Mouse (Mus musculus): Measurements from ENCODE around the gene Polr2a. TPM values are rescaled to one million over a fixed set of nuclear protein-coding genes. Genes with fewer than 3 reads are reported as not detected.

Gene Polr2a
- total and polyA plus RNA-seq, 2 experiments from 2014 or later = 6.6 to 13.4 TPM

GRCm38 (mm10) chr11:69784793-69785272 lies 26.4 kb upstream of the Polr2a start:
- 18% methylated on average over 15 of the region's 15 CpGs for WGBS
- Histone ChIP-seq H3K27ac (ENCODE audit: low read depth) (0 out of 2 replicates have a peak overlapping the region, but pooled peaks have one; percentile 39), H3K4me1 (ENCODE audit: control insufficient read depth, insufficient read depth) (peaks cover 6% of the 10 kb centered on the region; the same call in 1 of the 2 replicates), H3K4me3 (ENCODE audit: low read depth, low read length) (peak overlapping the region; percentile 25), H3K9ac (replicated peaks; ENCODE audit: low read depth, low read length) (no peak overlapping the region), H3K36me3 (replicated peaks; ENCODE audit: control insufficient read depth, insufficient read depth, low read length) (no peaks in the 10 kb centered on the region), H3K27me3 (ENCODE audit: control insufficient read depth, insufficient read depth, low read length) (no peaks in the 10 kb centered on the region), H3K9me3 (replicated peaks; ENCODE audit: control insufficient read depth, low read length) (no peaks in the 10 kb centered on the region), H3K4me2 (ENCODE audit: low read depth, low read length) (peak overlapping the region; percentile 53)
- TF ChIP-seq CTCF (IDR thresholded peaks at IDR 0.05; ENCODE audit: low read depth) (no peak), EP300 (IDR thresholded peaks at IDR 0.05; ENCODE audit: low read depth) (peak; percentile 27; the same call in 1 of the 2 replicates)
- ATAC-seq (ENCODE audit: insufficient read depth, low read depth) = peak; percentile 73
- peak; percentile 47 for DNase-seq (ENCODE audit: low spot score)

DNA sequence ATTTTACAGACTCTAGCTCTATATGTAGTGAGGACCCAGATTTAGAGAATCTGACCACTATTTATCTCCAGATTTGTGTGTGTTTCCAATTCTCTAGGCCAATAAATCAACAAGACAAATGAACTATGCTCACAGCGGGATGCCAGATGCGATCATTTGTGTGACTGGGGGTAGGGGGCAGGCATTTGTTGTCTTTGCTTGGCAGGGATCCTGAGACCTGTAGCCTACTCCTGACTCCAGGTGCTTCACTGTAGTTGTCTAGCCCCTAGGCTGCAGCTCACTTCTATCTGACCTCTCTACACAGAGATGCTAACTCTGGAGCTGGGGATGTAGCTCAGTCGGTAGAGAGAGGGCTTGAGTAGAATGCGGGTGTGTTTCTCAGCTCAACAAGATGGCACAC lies 23.4 kb upstream of the Polr2a start:
- no peak overlapping the region for H3K4me2 ChIP-seq (ENCODE audit: low read depth, low read length)
- WGBS = 38% methylated on average over 4 of the region's 4 CpGs
- H3K9ac ChIP-seq (replicated peaks; ENCODE audit: low read depth, low read length) = no peak overlapping the region
- H3K36me3 ChIP-seq (replicated peaks; ENCODE audit: control insufficient read depth, insufficient read depth, low read length) = peaks cover 4% of the 10 kb centered on the region
- no peaks in the 10 kb centered on the region for H3K27me3 ChIP-seq (ENCODE audit: control insufficient read depth, insufficient read depth, low read length)
- H3K4me1 ChIP-seq (ENCODE audit: control insufficient read depth, insufficient read depth) = 0 out of 2 replicates have a peak, but pooled peaks cover 6% of the 10 kb centered on the region
- no peak overlapping the region for H3K27ac ChIP-seq (ENCODE audit: low read depth)
- DNase-seq (ENCODE audit: low spot score) = no peak
- no peak overlapping the region for H3K4me3 ChIP-seq (ENCODE audit: low read depth, low read length)
- TF ChIP-seq CTCF (IDR thresholded peaks at IDR 0.05; ENCODE audit: low read depth) (no peak), EP300 (IDR thresholded peaks at IDR 0.05; ENCODE audit: low read depth) (no peak)
- no peaks in the 10 kb centered on the region for H3K9me3 ChIP-seq (replicated peaks; ENCODE audit: control insufficient read depth, low read length)
- no peak for ATAC-seq (ENCODE audit: insufficient read depth, low read depth)

DNA sequence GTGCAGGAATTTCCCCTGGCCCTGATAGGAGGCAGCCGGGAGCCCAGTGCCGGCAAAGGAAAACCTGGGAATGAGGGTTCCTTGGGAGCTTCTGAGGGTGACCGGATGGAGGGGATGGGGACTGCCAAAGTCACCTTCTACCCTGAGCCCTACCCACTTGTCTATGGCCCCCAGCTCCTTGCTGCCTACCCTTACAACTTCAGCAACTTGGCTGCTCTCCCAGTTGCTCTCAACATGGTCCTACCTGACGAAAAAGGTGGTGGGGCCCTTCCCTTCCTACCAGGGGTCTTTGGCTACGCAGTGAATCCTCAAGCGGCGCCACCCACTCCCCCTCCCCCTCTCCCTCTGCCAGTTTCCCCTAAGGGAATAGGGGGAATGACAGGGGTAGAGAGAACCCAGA lies 20.5 kb upstream of the Polr2a start:
- no peaks in the 10 kb centered on the region for H3K27me3 ChIP-seq (ENCODE audit: control insufficient read depth, insufficient read depth, low read length)
- 60% methylated on average over 7 of the region's 7 CpGs for WGBS
- no peak overlapping the region for H3K27ac ChIP-seq (ENCODE audit: low read depth)
- H3K4me3 ChIP-seq (ENCODE audit: low read depth, low read length) = no peak overlapping the region
- no peaks in the 10 kb centered on the region for H3K9me3 ChIP-seq (replicated peaks; ENCODE audit: control insufficient read depth, low read length)
- peaks cover 18% of the 10 kb centered on the region for H3K36me3 ChIP-seq (replicated peaks; ENCODE audit: control insufficient read depth, insufficient read depth, low read length)
- DNase-seq (ENCODE audit: low spot score) (no peak), ATAC-seq (ENCODE audit: insufficient read depth, low read depth) (peak; percentile 24; the same call in 1 of the 2 replicates)
- no peak overlapping the region for H3K9ac ChIP-seq (replicated peaks; ENCODE audit: low read depth, low read length)
- TF ChIP-seq CTCF (IDR thresholded peaks at IDR 0.05; ENCODE audit: low read depth) (no peak), EP300 (IDR thresholded peaks at IDR 0.05; ENCODE audit: low read depth) (no peak)
- H3K4me1 ChIP-seq (ENCODE audit: control insufficient read depth, insufficient read depth) = 0 out of 2 replicates have a peak, but pooled peaks cover 3% of the 10 kb centered on the region
- no peak overlapping the region for H3K4me2 ChIP-seq (ENCODE audit: low read depth, low read length)

GRCm38 (mm10) chr11:69778258-69778982 lies 20.0 kb upstream of the Polr2a start:
- 59% methylated on average over 23 of the region's 23 CpGs for WGBS
- TF ChIP-seq EP300 (IDR thresholded peaks at IDR 0.05; ENCODE audit: low read depth) (no peak), CTCF (IDR thresholded peaks at IDR 0.05; ENCODE audit: low read depth) (no peak)
- no peaks in the 10 kb centered on the region for H3K27me3 ChIP-seq (ENCODE audit: control insufficient read depth, insufficient read depth, low read length)
- peaks cover 18% of the 10 kb centered on the region for H3K36me3 ChIP-seq (replicated peaks; ENCODE audit: control insufficient read depth, insufficient read depth, low read length)
- H3K4me2 ChIP-seq (ENCODE audit: low read depth, low read length) = no peak overlapping the region
- DNase-seq (ENCODE audit: low spot score) (no peak), ATAC-seq (ENCODE audit: insufficient read depth, low read depth) (no peak)
- H3K9me3 ChIP-seq (replicated peaks; ENCODE audit: control insufficient read depth, low read length) = no peaks in the 10 kb centered on the region
- H3K27ac ChIP-seq (ENCODE audit: low read depth) = no peak overlapping the region
- H3K4me3 ChIP-seq (ENCODE audit: low read depth, low read length) = no peak overlapping the region
- no peak overlapping the region for H3K9ac ChIP-seq (replicated peaks; ENCODE audit: low read depth, low read length)
- 0 out of 2 replicates have a peak, but pooled peaks cover 3% of the 10 kb centered on the region for H3K4me1 ChIP-seq (ENCODE audit: control insufficient read depth, insufficient read depth)

GRCm38 (mm10) chr11:69777504-69778257 lies 19.2 kb upstream of the Polr2a start:
- no peaks in the 10 kb centered on the region for H3K27me3 ChIP-seq (ENCODE audit: control insufficient read depth, insufficient read depth, low read length)
- WGBS = 59% methylated on average over 26 of the region's 26 CpGs
- no peak overlapping the region for H3K4me3 ChIP-seq (ENCODE audit: low read depth, low read length)
- 0 out of 2 replicates have a peak, but pooled peaks cover 3% of the 10 kb centered on the region for H3K4me1 ChIP-seq (ENCODE audit: control insufficient read depth, insufficient read depth)
- TF ChIP-seq EP300 (IDR thresholded peaks at IDR 0.05; ENCODE audit: low read depth) (no peak), CTCF (IDR thresholded peaks at IDR 0.05; ENCODE audit: low read depth) (no peak)
- no peak overlapping the region for H3K4me2 ChIP-seq (ENCODE audit: low read depth, low read length)
- no peak for ATAC-seq (ENCODE audit: insufficient read depth, low read depth)
- no peak for DNase-seq (ENCODE audit: low spot score)
- no peak overlapping the region for H3K27ac ChIP-seq (ENCODE audit: low read depth)
- H3K36me3 ChIP-seq (replicated peaks; ENCODE audit: control insufficient read depth, insufficient read depth, low read length) = peaks cover 23% of the 10 kb centered on the region
- no peak overlapping the region for H3K9ac ChIP-seq (replicated peaks; ENCODE audit: low read depth, low read length)
- no peaks in the 10 kb centered on the region for H3K9me3 ChIP-seq (replicated peaks; ENCODE audit: control insufficient read depth, low read length)
